Mouse (Mus musculus): ENCODE measurements around the gene Tkt.

DNA sequence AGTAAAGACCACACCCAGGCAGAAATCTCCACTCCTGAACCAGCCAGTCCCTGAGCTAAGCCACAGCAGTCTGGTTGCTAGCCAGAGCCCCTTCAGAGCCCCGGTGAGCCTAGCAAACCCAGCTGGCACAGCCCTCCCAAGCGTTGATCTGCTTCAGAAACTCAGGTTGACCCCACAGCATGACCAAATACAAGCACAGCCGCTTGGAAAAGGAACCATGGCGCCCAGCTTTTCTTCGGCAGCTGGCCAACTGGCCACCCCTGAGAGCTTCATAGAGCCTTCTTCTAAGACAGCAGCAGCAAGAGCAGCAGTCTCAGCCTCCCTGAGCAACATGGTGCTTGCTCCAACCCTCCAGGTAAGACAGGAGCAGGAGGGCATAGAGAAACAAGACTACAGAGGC lies 28.8 kb upstream of the Tkt start:
- TF ChIP-seq CTCF (IDR thresholded peaks at IDR 0.05; ENCODE audit: low read depth, low read length), result no peak
- no peak for TF ChIP-seq GATA2 (IDR thresholded peaks at IDR 0.05; ENCODE audit: borderline replicate concordance, low read depth, low read length)

All from G1E (cell line).